Mouse (Mus musculus): ENCODE data around the gene Gm49416. TPM values are rescaled to one million over a fixed set of nuclear protein-coding genes. Genes with fewer than 3 reads are reported as not detected.
"Not testable (repeated sequence)": the region's sequence is repeated elsewhere in the genome, so short reads cannot be mapped to it uniquely, and the experiment has no call there.

Gene Gm49416
- polyA plus RNA-seq, 1 experiment from 2014 or later, result not detected

DNA sequence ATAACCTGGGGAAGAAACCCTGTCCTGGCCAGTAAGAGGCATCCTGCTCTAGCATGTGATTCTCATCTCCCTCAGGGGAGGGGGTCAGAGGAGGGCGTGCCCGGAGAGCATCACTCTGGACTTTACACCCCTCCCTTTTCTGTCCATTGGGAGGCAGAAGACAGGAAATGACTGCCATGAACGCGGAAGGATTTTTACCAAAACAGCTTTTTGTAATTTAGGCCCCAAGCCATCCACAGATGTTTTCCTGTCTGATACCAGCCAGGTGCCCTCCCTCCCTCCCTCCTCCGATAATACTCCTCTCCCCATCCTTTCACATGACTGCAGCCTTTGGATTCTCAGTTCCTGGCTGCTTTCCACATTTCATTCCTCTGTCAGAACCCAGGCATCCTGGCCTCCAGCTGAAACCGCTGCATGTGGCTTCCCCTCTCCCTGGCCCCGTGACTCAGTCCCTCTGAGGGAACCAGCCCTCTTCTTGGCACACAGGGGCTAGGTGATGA lies 38.3 kb upstream of the Gm49416 start, which contains the start of gene Lrrn4cl:
TSS of gene Lrrn4cl (plus strand) at position 367 of the 500 bp plus-strand sequence.
- Histone ChIP-seq H3K27ac (replicated peaks; ENCODE audit: low read depth, low read length) (no peak within 1 kb of the TSS), H3K36me3 (ENCODE audit: control insufficient read depth, insufficient read depth, low read length) (peaks cover 13% of the 10 kb centered on the region), H3K4me1 (ENCODE audit: control insufficient read depth, insufficient read depth, low read length) (0 out of 2 replicates have a peak, but pooled peaks cover 4% of the 10 kb centered on the region), H3K9ac (ENCODE audit: low read length) (no peak within 1 kb of the TSS), H3K4me3 (ENCODE audit: low read depth, low read length) (no peak within 1 kb of the TSS), H3K4me2 (ENCODE audit: low read depth, severe bottlenecking) (no peak within 1 kb of the TSS), H3K27me3 (ENCODE audit: control insufficient read depth, insufficient read depth, low read length) (no peaks in the 10 kb centered on the region), H3K9me3 (ENCODE audit: control insufficient read depth, low read length) (no peaks in the 10 kb centered on the region)
- no peak for ATAC-seq (ENCODE audit: insufficient number of reproducible peaks, low FRiP score, low TSS enrichment, low read depth)
- DNase-seq (ENCODE audit: low spot score), result no peak
- WGBS, result 16% methylated on average over 7 of the region's 7 CpGs

DNA sequence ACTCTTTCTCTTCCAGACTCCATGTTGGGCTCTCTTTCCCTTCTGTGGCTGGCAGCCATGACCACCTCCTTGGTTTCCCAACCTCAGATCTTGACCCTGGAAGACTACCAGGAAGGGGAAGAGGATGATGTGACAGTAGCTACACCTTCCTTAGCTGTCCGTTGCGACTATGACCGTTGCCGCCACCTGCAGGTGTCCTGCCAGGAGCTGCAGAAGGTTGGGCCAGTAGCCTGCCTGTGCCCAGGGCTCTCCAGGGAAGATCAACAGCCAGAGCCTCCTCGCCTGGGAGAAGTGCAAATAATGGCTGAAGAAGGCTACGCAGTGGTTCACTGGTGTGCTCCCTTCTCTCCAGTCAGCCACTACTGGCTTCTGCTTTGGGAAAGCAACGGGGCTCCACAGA lies 37.1 kb upstream of the Gm49416 start:
- Histone ChIP-seq H3K4me1 (ENCODE audit: control insufficient read depth, insufficient read depth, low read length) (0 out of 2 replicates have a peak, but pooled peaks cover 4% of the 10 kb centered on the region), H3K27ac (replicated peaks; ENCODE audit: low read depth, low read length) (no peak overlapping the region), H3K9me3 (ENCODE audit: control insufficient read depth, low read length) (no peaks in the 10 kb centered on the region), H3K27me3 (ENCODE audit: control insufficient read depth, insufficient read depth, low read length) (no peaks in the 10 kb centered on the region), H3K36me3 (ENCODE audit: control insufficient read depth, insufficient read depth, low read length) (peaks cover 8% of the 10 kb centered on the region), H3K4me2 (ENCODE audit: low read depth, severe bottlenecking) (no peak overlapping the region), H3K4me3 (ENCODE audit: low read depth, low read length) (no peak overlapping the region), H3K9ac (ENCODE audit: low read length) (no peak overlapping the region)
- DNase-seq (ENCODE audit: low spot score) (no peak), ATAC-seq (ENCODE audit: insufficient number of reproducible peaks, low FRiP score, low TSS enrichment, low read depth) (no peak)
- WGBS, result 52% methylated on average over 7 of the region's 7 CpGs

DNA sequence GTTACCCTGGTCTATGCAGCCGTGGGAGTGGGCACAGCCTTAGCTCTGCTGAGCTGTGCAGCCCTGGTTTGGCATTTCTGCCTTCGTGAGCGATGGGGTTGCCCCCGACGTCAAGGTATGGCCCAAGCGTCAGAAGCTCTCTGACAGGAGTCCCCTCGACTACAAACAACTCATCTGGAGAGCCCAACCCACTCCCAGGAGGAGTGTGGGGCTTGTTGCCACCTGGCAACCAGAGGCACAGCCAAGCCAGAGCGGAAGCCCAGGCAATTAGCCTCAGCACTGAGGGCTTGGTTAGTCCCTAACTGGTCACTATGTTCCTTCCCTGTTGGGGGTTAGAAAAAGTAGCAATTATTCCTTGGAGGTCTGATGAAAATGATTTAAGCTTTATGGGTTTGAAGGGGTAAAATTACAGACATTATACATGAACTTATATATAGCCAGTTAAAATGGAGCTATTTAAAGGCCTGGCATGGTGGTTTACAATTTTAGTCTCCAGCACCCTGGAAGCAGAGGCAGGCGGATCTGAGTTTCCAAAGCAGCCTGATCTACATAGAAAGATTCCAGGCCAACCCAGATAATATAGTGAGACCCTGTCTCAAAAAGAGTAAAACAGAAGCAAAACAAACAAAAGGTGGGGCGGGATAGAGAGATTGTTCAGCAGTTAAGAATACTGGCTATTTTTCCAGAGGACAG lies 36.3 kb upstream of the Gm49416 start:
- H3K27me3 ChIP-seq (ENCODE audit: control insufficient read depth, insufficient read depth, low read length), result no peaks in the 10 kb centered on the region
- no peak overlapping the region; the same call in 1 of the 2 replicates for H3K9ac ChIP-seq (ENCODE audit: low read length)

DNA sequence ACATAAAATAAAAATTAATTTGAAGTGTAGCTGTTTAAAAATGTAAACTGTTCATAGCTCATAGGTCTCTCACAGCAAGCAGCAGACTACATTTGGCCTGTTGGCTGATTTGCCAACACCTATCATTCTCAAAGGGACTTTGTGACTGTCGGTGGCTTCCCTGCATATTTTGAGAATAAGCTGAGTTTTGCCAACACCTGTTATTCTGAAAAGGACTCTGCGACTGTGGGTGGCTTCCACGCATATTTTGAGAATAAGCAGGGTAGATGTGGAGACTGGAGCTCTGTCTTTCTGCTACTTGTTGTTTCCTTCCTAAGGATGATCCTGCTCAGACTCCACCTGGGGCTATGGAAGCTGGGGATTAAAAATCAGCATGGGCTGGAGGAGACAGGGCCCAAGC lies 35.6 kb upstream of the Gm49416 start:
- H3K36me3 ChIP-seq (ENCODE audit: control insufficient read depth, insufficient read depth, low read length), result 0 out of 2 replicates have a peak, but pooled peaks cover 2% of the 10 kb centered on the region
- H3K4me1 ChIP-seq (ENCODE audit: control insufficient read depth, insufficient read depth, low read length), result 0 out of 2 replicates have a peak, but pooled peaks cover 4% of the 10 kb centered on the region
- 88% methylated on average over 3 of the region's 3 CpGs for WGBS
- no peak overlapping the region for H3K4me3 ChIP-seq (ENCODE audit: low read depth, low read length)
- H3K9me3 ChIP-seq (ENCODE audit: control insufficient read depth, low read length), result no peaks in the 10 kb centered on the region
- ATAC-seq (ENCODE audit: insufficient number of reproducible peaks, low FRiP score, low TSS enrichment, low read depth), result no peak
- DNase-seq (ENCODE audit: low spot score), result no peak
- no peak overlapping the region for H3K9ac ChIP-seq (ENCODE audit: low read length)
- H3K4me2 ChIP-seq (ENCODE audit: low read depth, severe bottlenecking), result no peak overlapping the region
- H3K27ac ChIP-seq (replicated peaks; ENCODE audit: low read depth, low read length), result no peak overlapping the region
- no peaks in the 10 kb centered on the region for H3K27me3 ChIP-seq (ENCODE audit: control insufficient read depth, insufficient read depth, low read length)

More for the DNA sequence above, 36.3 kb upstream of the Gm49416 start:
- DNase-seq (ENCODE audit: low spot score) (no peak), ATAC-seq (ENCODE audit: insufficient number of reproducible peaks, low FRiP score, low TSS enrichment, low read depth) (no peak)
- 0 out of 2 replicates have a peak, but pooled peaks cover 4% of the 10 kb centered on the region for H3K4me1 ChIP-seq (ENCODE audit: control insufficient read depth, insufficient read depth, low read length)
- no peak overlapping the region for H3K27ac ChIP-seq (replicated peaks; ENCODE audit: low read depth, low read length)
- WGBS, result 54% methylated on average over 10 of the region's 10 CpGs
- H3K36me3 ChIP-seq (ENCODE audit: control insufficient read depth, insufficient read depth, low read length), result peaks cover 6% of the 10 kb centered on the region
- no peak overlapping the region for H3K4me3 ChIP-seq (ENCODE audit: low read depth, low read length)
- H3K4me2 ChIP-seq (ENCODE audit: low read depth, severe bottlenecking), result no peak overlapping the region
- no peaks in the 10 kb centered on the region for H3K9me3 ChIP-seq (ENCODE audit: control insufficient read depth, low read length)

DNA sequence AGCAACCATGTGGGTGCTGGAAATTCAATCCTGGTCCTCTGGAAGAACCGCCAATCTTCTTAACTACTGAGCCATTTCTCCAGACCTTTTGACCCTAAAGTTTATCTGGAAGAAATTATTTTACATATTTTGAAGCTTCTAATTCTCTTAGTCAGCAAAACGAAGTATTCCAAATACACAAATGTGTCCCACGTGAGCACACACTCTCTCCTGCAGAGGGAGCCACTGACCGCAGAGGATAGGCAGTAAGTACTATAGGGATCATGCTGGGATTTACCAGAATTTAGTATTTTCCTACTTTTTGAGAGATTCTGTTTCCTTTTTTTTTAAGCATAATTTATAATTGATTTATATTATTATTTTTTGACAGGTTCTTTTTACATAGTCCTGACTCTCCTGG lies 31.0 kb upstream of the Gm49416 start:
- Histone ChIP-seq H3K4me1 (ENCODE audit: control insufficient read depth, insufficient read depth, low read length) (no peaks in the 10 kb centered on the region), H3K4me2 (ENCODE audit: low read depth, severe bottlenecking) (no peak overlapping the region), H3K36me3 (ENCODE audit: control insufficient read depth, insufficient read depth, low read length) (no peaks in the 10 kb centered on the region), H3K4me3 (ENCODE audit: low read depth, low read length) (no peak overlapping the region), H3K27ac (replicated peaks; ENCODE audit: low read depth, low read length) (no peak overlapping the region), H3K9ac (ENCODE audit: low read length) (no peak overlapping the region), H3K27me3 (ENCODE audit: control insufficient read depth, insufficient read depth, low read length) (no peaks in the 10 kb centered on the region), H3K9me3 (ENCODE audit: control insufficient read depth, low read length) (no peaks in the 10 kb centered on the region)
- 39% methylated on average over 4 of the region's 4 CpGs for WGBS
- DNase-seq (ENCODE audit: low spot score) (peak; percentile 45), ATAC-seq (ENCODE audit: insufficient number of reproducible peaks, low FRiP score, low TSS enrichment, low read depth) (no peak)

DNA sequence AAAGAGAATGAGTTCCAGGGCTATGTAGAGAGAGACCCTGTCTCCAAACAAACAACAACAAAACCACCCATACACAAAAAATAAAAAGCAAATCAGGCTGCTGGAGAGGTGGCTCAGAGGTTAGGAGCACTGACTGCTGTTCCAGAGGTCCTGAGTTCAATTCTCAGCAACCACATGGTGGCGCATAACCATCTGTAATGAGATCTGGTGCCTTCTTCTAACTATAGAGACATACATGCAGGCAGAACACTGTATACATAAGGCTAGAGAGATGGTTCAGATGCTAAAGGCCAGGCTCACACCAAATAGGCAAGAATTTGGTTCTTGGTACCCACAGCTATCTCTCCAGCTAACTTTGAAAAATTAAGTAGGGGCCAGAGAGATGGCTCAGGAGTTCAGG lies 29.7 kb upstream of the Gm49416 start:
- H3K27ac ChIP-seq (replicated peaks; ENCODE audit: low read depth, low read length), result no peak overlapping the region
- no peak overlapping the region for H3K9ac ChIP-seq (ENCODE audit: low read length)
- no peaks in the 10 kb centered on the region for H3K9me3 ChIP-seq (ENCODE audit: control insufficient read depth, low read length)
- no peaks in the 10 kb centered on the region for H3K4me1 ChIP-seq (ENCODE audit: control insufficient read depth, insufficient read depth, low read length)
- ATAC-seq (ENCODE audit: insufficient number of reproducible peaks, low FRiP score, low TSS enrichment, low read depth) (no peak), DNase-seq (ENCODE audit: low spot score) (no peak)
- no peaks in the 10 kb centered on the region for H3K36me3 ChIP-seq (ENCODE audit: control insufficient read depth, insufficient read depth, low read length)
- WGBS, result 16% methylated on average over 1 of the region's 1 CpGs
- H3K27me3 ChIP-seq (ENCODE audit: control insufficient read depth, insufficient read depth, low read length), result no peaks in the 10 kb centered on the region
- no peak overlapping the region for H3K4me2 ChIP-seq (ENCODE audit: low read depth, severe bottlenecking)
- H3K4me3 ChIP-seq (ENCODE audit: low read depth, low read length), result no peak overlapping the region

DNA sequence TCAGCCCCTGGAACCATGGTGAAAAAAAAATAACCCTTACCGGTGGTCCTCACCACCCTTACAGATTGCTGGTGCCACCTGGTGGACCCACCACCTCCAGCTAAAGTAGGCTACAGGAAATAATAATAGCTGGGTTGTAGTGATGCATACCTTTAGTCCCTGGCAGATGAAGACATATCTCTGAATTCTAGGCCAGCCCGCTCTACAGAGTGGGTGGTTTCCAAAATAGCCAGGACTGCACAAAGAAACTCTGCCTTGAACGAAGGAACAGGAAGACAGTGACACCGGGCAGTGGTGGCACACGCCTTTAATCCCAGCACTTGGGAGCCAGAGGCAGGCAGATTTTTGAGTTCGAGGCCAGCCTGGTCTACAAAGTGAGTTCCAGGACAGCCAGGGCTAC lies 24.5 kb upstream of the Gm49416 start:
- Histone ChIP-seq H3K27me3 (ENCODE audit: control insufficient read depth, insufficient read depth, low read length) (no peaks in the 10 kb centered on the region), H3K27ac (replicated peaks; ENCODE audit: low read depth, low read length) (no peak overlapping the region), H3K9me3 (ENCODE audit: control insufficient read depth, low read length) (no peaks in the 10 kb centered on the region), H3K36me3 (ENCODE audit: control insufficient read depth, insufficient read depth, low read length) (no peaks in the 10 kb centered on the region), H3K4me2 (ENCODE audit: low read depth, severe bottlenecking) (no peak overlapping the region), H3K9ac (ENCODE audit: low read length) (no peak overlapping the region), H3K4me1 (ENCODE audit: control insufficient read depth, insufficient read depth, low read length) (no peaks in the 10 kb centered on the region), H3K4me3 (ENCODE audit: low read depth, low read length) (no peak overlapping the region)
- 83% methylated on average over 6 of the region's 6 CpGs for WGBS
- DNase-seq (ENCODE audit: low spot score) (no peak), ATAC-seq (ENCODE audit: insufficient number of reproducible peaks, low FRiP score, low TSS enrichment, low read depth) (no peak)

DNA sequence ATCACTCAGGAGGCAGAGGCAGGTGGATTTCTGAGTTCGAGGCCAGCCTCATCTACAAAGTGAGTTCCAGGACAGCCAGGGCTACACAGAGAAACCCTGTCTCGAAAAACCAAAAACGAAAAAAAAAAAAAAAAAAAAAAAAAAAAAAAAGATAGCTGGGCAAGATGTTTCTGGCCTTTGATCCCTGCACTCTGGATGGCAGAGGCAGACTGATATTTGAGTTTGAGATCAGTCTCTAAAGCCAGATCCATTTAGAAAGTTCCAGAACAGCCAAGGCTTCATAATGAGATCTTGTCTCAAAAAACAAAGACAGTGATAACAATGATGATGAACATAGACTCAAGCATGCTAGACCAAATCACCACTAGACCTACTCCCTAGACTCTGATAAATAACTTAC lies 18.3 kb upstream of the Gm49416 start:
- ATAC-seq (ENCODE audit: insufficient number of reproducible peaks, low FRiP score, low TSS enrichment, low read depth); H3K27me3 ChIP-seq (ENCODE audit: control insufficient read depth, insufficient read depth, low read length); H3K4me1 ChIP-seq (ENCODE audit: control insufficient read depth, insufficient read depth, low read length); H3K9ac ChIP-seq (ENCODE audit: low read length); H3K9me3 ChIP-seq (ENCODE audit: control insufficient read depth, low read length); H3K36me3 ChIP-seq (ENCODE audit: control insufficient read depth, insufficient read depth, low read length); DNase-seq (ENCODE audit: low spot score); H3K4me3 ChIP-seq (ENCODE audit: low read depth, low read length); H3K27ac ChIP-seq (replicated peaks; ENCODE audit: low read depth, low read length): not testable (repeated sequence)
- WGBS, result 76% methylated on average over 3 of the region's 3 CpGs
- H3K4me2 ChIP-seq (ENCODE audit: low read depth, severe bottlenecking), result 0 out of 2 replicates have a peak overlapping the region, but pooled peaks have one; percentile 55
